Mouse (Mus musculus): ENCODE results near the gene Gm5155.
"Not testable (repeated sequence)": the region's sequence is repeated elsewhere in the genome, so short reads cannot be mapped to it uniquely, and the experiment has no call there.

The Gm5155 gene

GRCm38 (mm10) chr7:17871467-17871866 is at the start of gene Gm5155:
TSS of gene Gm5155 (plus strand) at chr7:17871767.
- DNase-seq = no peak

GRCm38 (mm10) chr7:17870776-17871175 is 791 bp upstream of the Gm5155 start:
- DNase-seq = no peak

- not testable (repeated sequence) for DNase-seq
Observed at GRCm38 (mm10) chr7:17895341-17895740, 23.8 kb downstream of the Gm5155 start.

- DNase-seq = no peak
Observed at GRCm38 (mm10) chr7:17903146-17903915, 31.8 kb downstream of the Gm5155 start.
